Mouse (Mus musculus) right cerebral cortex, postnatal 14 days (tissue): ENCODE results near the gene Eftud2.

Experiments used
- DNase-seq: peaks from one replicate; pipeline ENCODE4 v3.0.0; 2022

The Eftud2 gene

GRCm38 (mm10) chr11:102874801-102875334 lies 5.9 kb downstream of the Eftud2 start:
- DNase-seq, result no peak

DNA sequence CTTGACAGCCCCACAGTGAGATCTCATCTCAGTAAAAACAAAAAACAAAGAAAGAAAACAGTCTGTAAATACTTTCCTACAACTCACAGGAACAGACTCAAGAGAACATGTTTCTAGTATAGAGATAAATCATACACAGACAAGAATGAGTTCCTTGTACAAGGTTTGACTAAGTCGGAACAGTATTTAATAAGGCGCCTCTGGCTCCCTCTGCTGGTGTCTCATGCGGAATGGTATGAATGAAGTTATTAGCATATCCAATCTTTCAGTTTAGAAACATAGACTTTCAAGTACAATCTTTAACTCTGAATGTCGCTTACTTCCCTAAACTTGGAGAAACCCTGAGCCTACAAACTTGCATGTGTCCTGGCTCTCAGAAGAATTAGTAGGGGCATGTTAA lies 16.5 kb downstream of the Eftud2 start:
- DNase-seq, result peak; percentile 78

DNA sequence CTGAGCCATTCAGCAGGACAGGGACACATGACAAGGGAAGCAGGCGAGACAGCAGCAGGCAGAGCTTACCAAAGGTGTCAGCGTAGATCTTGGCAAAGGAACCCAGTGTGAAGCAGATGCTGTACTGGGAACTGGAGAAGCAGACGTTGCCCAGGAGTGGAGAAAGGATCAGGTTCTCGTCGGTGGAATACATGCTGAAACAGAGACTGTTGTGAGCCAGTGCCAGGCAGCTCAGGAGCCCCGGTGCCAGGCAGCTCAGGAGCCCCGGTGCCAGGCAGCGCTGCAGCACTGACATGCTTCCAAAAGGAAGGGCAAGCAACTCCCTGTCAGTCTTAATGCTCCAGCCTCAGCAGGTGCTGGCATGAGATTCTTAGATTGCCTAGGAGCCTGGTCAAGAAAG lies 20.9 kb downstream of the Eftud2 start:
- no peak for DNase-seq

DNA sequence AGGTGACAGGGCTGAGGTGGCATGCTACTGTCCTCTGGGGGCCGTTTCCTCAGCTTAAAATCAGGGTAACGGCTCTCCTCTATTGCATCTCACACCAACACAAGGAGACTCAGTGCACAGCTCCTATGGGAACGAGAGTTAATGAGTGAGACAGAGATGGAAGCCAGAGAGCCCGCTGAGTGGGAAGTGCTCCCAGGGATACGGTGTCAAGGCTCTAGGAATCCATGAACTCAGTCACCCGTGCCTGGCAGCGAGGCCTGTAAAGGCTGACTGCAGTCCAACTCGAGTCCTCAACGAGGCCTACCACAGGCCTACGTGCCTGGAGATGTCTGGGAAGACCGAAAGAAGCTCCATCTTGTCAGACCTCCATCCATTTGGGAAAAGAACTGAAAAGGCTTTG lies 21.8 kb downstream of the Eftud2 start:
- DNase-seq, result no peak

- DNase-seq, result no peak
Observed at GRCm38 (mm10) chr11:102855941-102856340, 24.8 kb downstream of the Eftud2 start.

GRCm38 (mm10) chr11:102853760-102854159 lies 27.0 kb downstream of the Eftud2 start:
- no peak for DNase-seq

GRCm38 (mm10) chr11:102851883-102852282 lies 28.9 kb downstream of the Eftud2 start:
- DNase-seq, result peak; percentile 48

GRCm38 (mm10) chr11:102845926-102846325 lies 34.9 kb downstream of the Eftud2 start:
- DNase-seq, result no peak

DNA sequence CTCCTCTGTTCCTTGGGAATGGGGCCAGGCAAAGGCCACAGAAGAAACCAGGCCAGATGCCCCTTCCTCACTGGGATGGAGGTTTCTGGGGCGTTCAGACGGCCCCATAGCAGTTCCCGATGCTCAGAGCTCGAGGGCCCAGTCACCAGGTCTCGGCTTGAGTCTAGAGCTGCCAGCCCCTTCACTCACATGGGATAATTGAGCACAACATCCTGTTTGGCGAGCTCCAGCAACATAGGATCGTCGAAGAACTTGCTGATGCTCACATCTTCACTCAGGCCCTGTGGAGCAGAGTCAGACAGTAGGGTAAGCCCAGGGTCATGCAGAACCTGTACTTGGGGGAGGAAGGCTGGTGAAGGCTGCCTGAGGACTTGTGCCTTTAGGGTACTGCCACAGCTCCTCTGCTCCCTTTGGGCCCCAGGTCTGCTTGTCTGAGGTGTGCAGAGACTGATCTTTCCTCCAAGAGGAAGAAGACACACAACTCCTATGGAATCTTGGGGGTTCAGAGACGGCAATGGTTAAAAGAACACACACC lies 42.1 kb downstream of the Eftud2 start:
- no peak for DNase-seq

DNA sequence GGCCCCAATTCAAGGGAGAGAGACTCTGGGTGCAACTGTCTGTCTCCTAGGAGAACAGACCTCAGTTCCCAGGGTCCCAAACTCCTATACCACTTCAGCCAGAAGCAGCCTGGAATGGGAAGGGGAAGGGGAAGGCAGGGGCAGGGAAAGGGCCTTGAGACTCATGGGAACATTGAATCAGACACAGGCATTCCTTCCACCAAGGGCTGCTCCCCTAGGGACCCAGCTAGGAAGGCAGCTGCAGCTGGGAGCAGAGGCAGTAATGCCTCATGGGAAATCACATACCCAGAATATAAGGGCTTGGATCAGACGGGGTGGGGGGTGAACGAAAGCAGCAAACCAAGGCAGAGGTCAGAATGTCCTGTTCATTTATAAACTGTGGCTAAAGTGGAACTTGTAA lies 42.7 kb downstream of the Eftud2 start:
- DNase-seq, result no peak

GRCm38 (mm10) chr11:102837385-102837784 lies 43.4 kb downstream of the Eftud2 start:
- DNase-seq, result no peak

DNA sequence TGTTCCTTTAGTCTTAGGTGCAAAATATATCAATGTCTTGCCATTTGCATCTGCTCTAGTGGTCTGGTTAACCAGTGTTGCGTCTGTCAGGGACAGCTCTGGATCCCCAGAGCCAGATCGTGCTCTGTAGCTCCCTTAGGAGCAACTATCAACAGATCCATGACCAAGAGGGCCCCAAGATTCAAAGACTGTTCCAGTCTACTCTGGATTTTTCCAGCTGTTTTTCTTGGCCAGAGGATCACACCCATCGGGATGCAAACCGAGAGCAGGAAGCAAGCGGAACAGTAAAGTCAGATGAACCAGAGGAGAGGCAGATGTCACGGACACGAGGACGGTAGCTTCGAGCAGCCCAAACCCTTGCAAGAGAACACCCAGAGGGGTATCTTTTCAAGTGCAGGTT lies 44.6 kb downstream of the Eftud2 start:
- DNase-seq, result no peak

DNA sequence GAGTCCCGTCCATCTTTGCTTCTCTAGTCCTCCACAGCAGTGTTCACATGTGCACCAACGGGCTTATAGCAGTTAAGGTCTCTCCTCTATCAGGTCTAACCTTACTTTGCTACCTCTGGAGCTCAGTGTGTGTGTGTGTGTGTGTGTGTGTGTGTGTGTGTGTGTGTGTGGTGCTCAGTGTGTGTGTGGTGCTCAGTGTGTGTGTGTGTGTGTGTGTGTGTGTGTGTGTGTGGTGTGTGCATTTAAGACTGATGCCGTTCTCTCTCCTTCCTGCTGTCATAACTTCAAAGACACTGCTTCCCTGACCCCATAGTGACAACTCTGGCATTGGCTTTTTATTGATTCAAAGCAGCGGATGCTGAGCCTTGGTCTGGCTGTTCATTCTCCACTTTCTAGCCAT lies 45.2 kb downstream of the Eftud2 start, which contains the start of gene Higd1b:
TSS of gene Higd1b (plus strand) at position 301 of the 400 bp plus-strand sequence.
- DNase-seq, result no peak

GRCm38 (mm10) chr11:102834219-102834618 lies 46.6 kb downstream of the Eftud2 start:
- no peak for DNase-seq

DNA sequence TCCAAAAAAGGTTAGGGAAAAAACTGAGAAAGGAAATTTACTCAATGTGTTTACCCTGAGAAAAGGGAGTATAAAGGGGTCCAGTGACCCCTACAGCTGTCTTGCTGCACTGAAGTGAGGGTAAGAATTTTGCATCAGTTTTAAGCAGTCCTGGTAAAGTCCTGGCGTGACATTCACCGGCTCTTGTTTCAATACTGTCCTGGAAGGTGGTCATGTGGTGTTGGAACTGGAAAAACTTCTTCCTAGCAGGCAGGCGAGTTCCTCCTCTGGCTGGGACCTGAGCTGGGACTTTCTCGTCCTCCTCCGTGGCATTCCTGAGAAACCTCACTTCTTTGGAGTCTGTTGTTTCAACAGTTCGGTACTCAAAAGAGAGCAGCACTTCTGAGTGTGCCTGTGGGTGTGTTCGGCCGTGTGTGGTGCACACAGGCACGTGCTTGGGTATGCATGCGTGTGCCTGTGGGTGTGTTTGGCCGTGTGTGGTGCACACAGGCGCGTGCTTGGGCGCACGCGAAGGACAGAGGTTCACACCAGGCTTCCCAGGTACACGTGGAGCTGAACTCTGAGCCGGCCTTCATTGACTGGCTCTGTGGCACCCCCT lies 48.0 kb downstream of the Eftud2 start:
- DNase-seq, result no peak

- no peak for DNase-seq
Observed at GRCm38 (mm10) chr11:102830276-102830675, 50.5 kb downstream of the Eftud2 start.

DNA sequence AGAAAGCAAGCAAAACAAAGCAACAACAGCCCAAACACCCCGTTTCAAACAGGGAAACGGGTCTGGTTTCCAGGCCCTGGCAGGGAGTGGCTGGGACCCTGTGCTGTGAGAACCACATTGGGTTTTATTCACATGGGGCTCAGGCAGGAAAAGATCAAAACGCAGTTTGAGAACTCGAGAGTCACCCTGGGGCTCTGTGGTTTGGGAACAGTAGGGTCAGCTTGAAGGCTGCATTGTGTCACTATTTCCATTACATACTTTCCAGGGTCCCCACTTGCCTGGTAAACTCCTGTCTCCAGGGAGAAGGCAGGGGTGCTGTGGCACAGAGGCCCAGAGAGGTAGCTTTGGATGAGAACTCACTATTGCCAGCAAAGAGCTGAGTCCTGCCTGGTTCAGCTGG lies 53.7 kb downstream of the Eftud2 start:
- DNase-seq, result no peak

- no peak for DNase-seq
Observed at GRCm38 (mm10) chr11:102826476-102826875, 54.3 kb downstream of the Eftud2 start.

- DNase-seq, result no peak
Observed at GRCm38 (mm10) chr11:102821231-102821630, 59.6 kb downstream of the Eftud2 start.

- no peak for DNase-seq
Observed at GRCm38 (mm10) chr11:102820432-102820831, 60.4 kb downstream of the Eftud2 start.

DNA sequence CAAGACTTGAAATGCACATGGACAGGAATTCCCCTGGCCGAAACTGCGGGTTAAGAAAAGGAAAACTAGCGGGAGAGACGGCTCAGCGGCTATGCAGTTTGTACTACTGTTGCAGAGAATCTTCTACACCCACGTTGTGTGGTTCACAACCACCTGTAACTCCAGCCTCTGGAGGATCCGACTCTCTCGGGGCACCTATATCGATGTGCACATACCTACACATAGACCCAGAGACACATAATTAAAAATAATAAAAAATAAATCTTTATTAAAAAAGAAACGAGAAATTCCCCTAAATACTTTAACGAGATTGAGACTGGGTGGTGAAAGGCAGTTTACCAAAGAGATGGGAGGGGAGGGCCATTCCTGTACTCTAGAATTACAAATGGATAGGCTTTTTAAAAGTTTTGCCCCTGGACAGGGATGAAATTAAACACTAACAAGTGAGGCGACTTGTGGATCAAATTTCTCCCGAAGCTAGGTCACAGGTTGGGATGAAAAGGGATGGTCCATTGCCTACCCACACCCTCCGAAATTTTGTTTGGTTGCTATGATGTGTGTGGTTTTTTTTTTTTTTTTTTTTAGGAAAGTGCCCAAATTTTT lies 60.9 kb downstream of the Eftud2 start:
- no peak for DNase-seq

GRCm38 (mm10) chr11:102819021-102819782 lies 61.6 kb downstream of the Eftud2 start, which contains the start of gene Gjc1:
Gene Gjc1, minus strand, starts transcription at chr11:102819700.
- DNase-seq, result peak; percentile 68
